Mouse (Mus musculus): ENCODE measurements around the gene Plpp3. TPM values are rescaled to one million over a fixed set of nuclear protein-coding genes. Genes with fewer than 3 reads are reported as not detected.

Gene Plpp3
- polyA plus RNA-seq, 1 experiment from 2014 or later = 57.7 TPM

DNA sequence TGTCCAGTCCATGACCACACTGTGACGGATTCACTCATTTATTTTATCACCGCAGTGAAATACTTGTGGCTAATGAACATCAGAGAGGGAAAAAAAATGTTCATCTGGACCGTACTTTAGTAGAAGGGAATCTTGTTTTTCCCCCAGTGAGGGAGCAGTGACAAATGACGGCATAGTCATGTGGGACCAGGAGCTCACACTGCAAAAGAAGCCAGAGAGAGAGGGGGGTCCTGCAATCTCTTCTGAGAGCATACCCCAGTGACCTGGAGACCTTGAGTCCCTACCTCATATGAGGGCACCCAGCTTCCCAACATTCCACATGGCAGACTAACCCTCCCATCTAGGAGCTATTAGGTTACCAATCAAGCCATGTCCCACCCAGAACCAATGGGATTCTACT lies 116.3 kb downstream of the Plpp3 start:
- Histone ChIP-seq H3K27ac (no peak overlapping the region), H3K36me3 (no peaks in the 10 kb centered on the region), H3K27me3 (replicated peaks) (no peaks in the 10 kb centered on the region), H3K4me2 (replicated peaks) (no peak overlapping the region), H3K4me1 (peaks cover 15% of the 10 kb centered on the region), H3K9me3 (no peaks in the 10 kb centered on the region), H3K4me3 (no peak overlapping the region), H3K9ac (no peak overlapping the region)
- ATAC-seq (ENCODE audit: low FRiP score, low read depth) = no peak
- WGBS = 91% methylated on average over 4 of the region's 4 CpGs

DNA sequence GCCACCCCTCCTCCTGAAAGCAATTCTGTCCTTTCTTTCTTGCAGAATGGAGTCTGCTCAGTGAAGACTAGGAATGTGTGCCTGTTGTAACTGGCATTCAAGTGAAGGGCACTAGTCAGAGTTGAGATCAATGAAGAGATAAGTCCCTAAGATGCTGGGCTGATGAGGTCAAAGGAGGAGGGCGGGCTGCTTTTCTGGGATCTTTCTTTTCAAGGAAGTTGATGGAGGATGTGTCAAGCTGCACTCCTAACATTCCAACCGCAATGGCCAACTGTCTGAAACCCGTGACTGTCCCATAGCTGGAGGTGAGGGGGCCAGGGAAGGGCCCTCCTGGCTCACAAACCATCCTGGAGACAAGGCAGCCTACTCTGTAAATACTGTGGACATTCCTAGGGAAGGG lies 118.5 kb downstream of the Plpp3 start:
- no peak overlapping the region for H3K4me2 ChIP-seq (replicated peaks)
- H3K4me3 ChIP-seq = no peak overlapping the region
- H3K36me3 ChIP-seq = no peaks in the 10 kb centered on the region
- no peak overlapping the region for H3K9ac ChIP-seq
- H3K27me3 ChIP-seq (replicated peaks) = no peaks in the 10 kb centered on the region
- H3K9me3 ChIP-seq = no peaks in the 10 kb centered on the region
- H3K27ac ChIP-seq = no peak overlapping the region
- 29% methylated on average over 3 of the region's 3 CpGs for WGBS
- ATAC-seq (ENCODE audit: low FRiP score, low read depth) = no peak
- H3K4me1 ChIP-seq = peaks cover 15% of the 10 kb centered on the region

DNA sequence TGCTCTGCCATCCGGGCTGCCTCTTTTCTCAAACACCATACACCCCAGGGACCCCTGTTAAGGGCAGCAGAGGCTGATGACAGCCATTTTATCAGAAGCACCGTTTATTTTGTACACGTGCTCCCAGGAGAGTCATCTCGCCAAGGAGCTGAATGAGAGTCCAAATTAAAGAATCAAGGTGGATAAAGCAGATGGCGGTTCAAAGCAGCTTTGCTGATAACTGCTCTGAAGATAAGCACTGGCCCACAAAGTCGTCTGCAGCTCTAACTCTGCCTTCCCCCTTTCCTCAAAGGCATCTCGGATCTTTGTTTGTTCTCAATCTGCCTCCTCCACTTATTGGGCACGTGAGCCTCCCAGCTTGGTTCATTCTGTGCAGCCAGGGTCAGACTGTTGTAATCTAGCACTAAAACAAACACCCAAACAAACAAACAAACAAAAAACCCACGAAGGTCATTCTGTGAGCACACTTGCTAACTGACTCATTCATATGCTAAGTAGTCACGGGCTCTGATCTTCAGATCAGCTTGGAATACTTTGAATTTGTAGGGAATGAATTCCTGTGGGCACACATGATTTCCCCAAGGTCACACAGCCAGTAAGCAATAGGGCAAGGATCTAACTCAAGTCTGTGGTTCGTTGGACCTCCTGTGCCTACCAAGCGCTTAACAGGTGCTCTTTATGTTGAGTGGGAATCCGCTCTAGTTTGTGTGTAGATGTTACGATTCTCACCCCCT lies 119.1 kb downstream of the Plpp3 start:
- no peak for ATAC-seq (ENCODE audit: low FRiP score, low read depth)
- H3K4me1 ChIP-seq = peaks cover 15% of the 10 kb centered on the region
- WGBS = 41% methylated on average over 14 of the region's 14 CpGs
- no peak overlapping the region for H3K4me2 ChIP-seq (replicated peaks)
- no peaks in the 10 kb centered on the region for H3K36me3 ChIP-seq
- H3K4me3 ChIP-seq = no peak overlapping the region
- no peaks in the 10 kb centered on the region for H3K27me3 ChIP-seq (replicated peaks)
- H3K9ac ChIP-seq = no peak overlapping the region
- H3K9me3 ChIP-seq = no peaks in the 10 kb centered on the region
- no peak overlapping the region for H3K27ac ChIP-seq

DNA sequence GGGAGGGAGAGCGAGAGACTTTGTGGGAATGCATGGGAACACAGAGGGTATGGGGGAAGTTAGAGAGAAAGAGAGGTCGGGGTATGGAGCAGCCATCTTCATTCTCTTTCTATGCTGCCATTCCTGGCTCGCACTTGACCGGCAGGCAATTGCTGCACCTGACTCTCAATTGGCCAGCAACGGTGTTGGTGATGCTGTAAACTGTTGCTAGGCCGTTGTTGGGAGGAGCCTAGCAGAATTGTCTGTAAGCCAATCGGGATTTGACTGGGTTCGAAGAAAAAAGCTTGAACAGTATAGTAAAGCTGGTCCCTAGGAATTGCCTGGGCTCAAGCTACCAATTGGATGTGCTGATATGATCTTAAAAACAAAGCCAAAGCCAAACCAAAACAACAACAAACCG lies 121.0 kb downstream of the Plpp3 start:
- Histone ChIP-seq H3K9me3 (no peaks in the 10 kb centered on the region), H3K4me3 (no peak overlapping the region), H3K9ac (no peak overlapping the region), H3K4me2 (replicated peaks) (no peak overlapping the region), H3K4me1 (peaks cover 31% of the 10 kb centered on the region), H3K36me3 (no peaks in the 10 kb centered on the region), H3K27ac (no peak overlapping the region), H3K27me3 (replicated peaks) (no peaks in the 10 kb centered on the region)
- no peak for ATAC-seq (ENCODE audit: low FRiP score, low read depth)
- 46% methylated on average over 9 of the region's 9 CpGs for WGBS

DNA sequence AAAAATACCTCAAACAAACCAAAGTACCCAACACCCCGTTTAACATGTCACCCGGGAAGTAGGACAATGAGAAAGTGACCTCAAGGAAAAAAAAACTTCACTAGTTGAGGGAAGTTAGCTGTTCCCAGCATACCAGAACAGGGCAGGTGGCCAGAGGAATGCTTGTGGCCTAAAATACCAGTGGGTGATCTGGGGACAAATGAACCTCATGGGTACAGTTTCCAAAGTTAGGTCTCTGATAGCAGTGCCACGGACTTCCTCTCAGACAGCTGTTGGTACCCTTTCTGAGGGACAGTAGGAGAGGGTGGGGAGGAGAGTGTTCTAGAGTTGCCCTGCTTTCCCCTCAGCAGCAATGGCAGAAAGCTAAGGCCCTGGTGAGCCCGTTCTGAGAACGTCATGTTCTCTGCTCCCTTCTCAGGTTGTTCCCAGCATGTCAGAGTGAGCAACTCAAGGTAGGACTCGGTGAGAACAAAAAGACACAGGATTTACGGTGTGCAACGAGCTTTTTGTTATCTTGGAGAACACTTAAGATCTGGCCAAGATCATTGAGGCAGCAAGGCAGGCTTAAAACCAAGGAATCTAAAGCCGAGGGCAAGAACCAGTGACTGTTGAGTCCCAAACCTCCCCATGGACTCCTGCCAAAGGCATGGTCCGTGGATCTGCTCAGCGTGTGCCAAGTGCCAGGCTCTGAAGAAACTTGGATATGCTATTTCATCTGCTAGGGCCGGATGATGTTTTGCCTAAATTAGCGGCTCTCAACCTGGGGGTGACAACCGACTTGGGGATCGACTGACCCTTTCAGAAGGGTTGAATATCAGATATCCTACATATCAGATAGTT lies 121.6 kb downstream of the Plpp3 start:
- no peaks in the 10 kb centered on the region for H3K9me3 ChIP-seq
- H3K4me2 ChIP-seq (replicated peaks) = no peak overlapping the region
- 87% methylated on average over 15 of the region's 15 CpGs for WGBS
- no peaks in the 10 kb centered on the region for H3K27me3 ChIP-seq (replicated peaks)
- peaks cover 31% of the 10 kb centered on the region for H3K4me1 ChIP-seq
- no peaks in the 10 kb centered on the region for H3K36me3 ChIP-seq
- no peak overlapping the region for H3K9ac ChIP-seq
- no peak overlapping the region for H3K27ac ChIP-seq
- H3K4me3 ChIP-seq = no peak overlapping the region
- ATAC-seq (ENCODE audit: low FRiP score, low read depth) = no peak

DNA sequence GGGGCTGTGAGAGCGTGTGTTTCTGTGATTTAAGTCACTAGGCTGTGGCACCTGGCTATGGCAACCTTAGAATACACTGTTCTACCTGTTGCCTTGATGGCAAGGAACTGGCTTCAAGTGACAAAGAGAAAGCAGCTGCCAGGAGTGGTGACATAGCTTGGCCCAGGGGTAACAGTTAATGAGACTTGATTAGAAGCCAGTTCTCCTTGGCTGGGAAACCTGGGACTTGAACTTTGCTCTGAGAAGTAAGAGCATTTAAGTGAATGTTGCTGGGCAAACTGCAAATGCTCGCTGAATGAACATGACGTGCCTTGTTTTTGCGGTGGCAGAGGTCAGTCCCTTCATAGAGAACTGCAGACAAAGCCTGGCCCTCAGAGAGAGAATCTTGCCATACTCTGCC lies 122.7 kb downstream of the Plpp3 start:
- Histone ChIP-seq H3K4me1 (peaks cover 31% of the 10 kb centered on the region), H3K4me3 (no peak overlapping the region), H3K9ac (no peak overlapping the region), H3K4me2 (replicated peaks) (no peak overlapping the region), H3K36me3 (no peaks in the 10 kb centered on the region), H3K9me3 (no peaks in the 10 kb centered on the region), H3K27ac (no peak overlapping the region), H3K27me3 (replicated peaks) (no peaks in the 10 kb centered on the region)
- 75% methylated on average over 4 of the region's 4 CpGs for WGBS
- no peak for ATAC-seq (ENCODE audit: low FRiP score, low read depth)

DNA sequence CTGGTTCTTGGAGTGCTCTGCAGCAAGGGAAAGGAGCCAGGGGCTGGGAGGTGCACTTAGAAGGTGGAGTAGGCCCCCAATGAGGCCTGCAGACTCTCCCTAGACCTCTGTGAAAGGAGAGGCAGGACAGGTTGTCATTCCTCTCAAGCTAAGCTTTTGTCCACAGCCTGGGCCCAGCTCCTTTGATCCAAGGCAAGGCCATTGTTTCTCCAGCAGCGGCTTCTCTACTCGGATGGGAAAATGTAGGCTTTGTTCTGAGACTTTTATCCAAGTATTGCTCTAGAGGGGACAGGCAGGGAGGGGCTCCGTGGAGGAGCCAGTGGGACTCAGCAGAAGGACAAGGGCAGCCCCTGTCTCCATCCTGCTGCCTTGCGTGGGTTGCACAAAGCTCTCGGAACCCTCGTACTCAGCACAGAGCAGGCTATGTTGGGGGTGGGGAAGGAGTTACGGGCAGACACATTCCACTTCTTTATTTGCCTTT lies 124.6 kb downstream of the Plpp3 start:
- no peaks in the 10 kb centered on the region for H3K27me3 ChIP-seq (replicated peaks)
- H3K4me3 ChIP-seq = no peak overlapping the region
- H3K27ac ChIP-seq = no peak overlapping the region
- ATAC-seq (ENCODE audit: low FRiP score, low read depth) = no peak
- H3K9ac ChIP-seq = no peak overlapping the region
- H3K9me3 ChIP-seq = no peaks in the 10 kb centered on the region
- H3K4me2 ChIP-seq (replicated peaks) = no peak overlapping the region
- no peaks in the 10 kb centered on the region for H3K36me3 ChIP-seq
- peaks cover 16% of the 10 kb centered on the region for H3K4me1 ChIP-seq
- WGBS = 5% methylated on average over 7 of the region's 7 CpGs

Other genes starting within 250 kb of the Plpp3 start
- 0.11 TPM in 1 of 2 replicates, not detected in the other for gene Fyb2, start 243.9 kb upstream of the Plpp3 start, polyA plus RNA-seq (2016; fragmentation: Nextera tagmentation; extraction: Ambion mirVana)
- gene Prkaa2, start 47.5 kb upstream of the Plpp3 start, polyA plus RNA-seq (2016; fragmentation: Nextera tagmentation; extraction: Ambion mirVana) = 6.5 and 6.8 TPM in 2 replicates